Mouse (Mus musculus): ENCODE measurements around the gene Akap2.

DNA sequence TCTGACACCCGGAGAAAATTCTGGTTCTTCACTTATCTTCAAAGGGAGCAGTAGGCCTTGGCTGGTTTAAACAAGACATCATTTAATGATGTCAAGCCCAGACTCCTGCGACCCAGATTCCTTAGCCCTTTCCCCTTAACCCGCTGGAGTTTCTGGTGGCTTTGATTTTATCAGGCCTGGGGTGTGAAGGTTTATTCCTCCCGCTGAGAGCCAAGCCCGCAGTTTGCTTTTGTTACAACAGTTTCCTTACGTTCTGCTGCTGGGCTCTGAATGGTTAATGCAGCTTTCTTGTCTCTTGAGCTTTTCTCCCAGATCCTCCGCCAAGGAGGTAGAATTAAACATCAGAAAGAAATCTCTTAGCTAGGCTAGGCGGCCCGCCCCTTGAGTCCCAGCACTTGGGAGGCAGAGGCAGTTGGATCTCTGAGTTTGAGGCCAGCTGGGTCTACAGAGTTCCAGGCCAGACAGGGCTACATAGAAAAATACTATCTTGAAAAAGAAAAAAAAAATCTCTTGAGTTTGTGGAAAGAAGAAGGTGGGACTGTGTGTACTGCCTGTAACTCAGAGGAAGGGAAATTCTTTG is 135.1 kb downstream of the Akap2 start:
- TF ChIP-seq POLR2A (IDR thresholded peaks at IDR 0.05; ENCODE audit: insufficient read length, low read depth) (no peak), USF1 (IDR thresholded peaks at IDR 0.05; ENCODE audit: low read depth) (no peak), POLR2AphosphoS2 (IDR thresholded peaks at IDR 0.05; ENCODE audit: insufficient read length, low read depth) (no peak), MAX (IDR thresholded peaks at IDR 0.05; ENCODE audit: low read depth) (no peak), MYOD1 (IDR thresholded peaks at IDR 0.05; ENCODE audit: control insufficient read depth in 1 of 3, insufficient read length in 2 of 3, low read depth in 2 of 3) (no peak), E2F4 (IDR thresholded peaks at IDR 0.05; ENCODE audit: insufficient read depth) (no peak), SRF (IDR thresholded peaks at IDR 0.05; ENCODE audit: control insufficient read depth, insufficient read length, low read depth) (no peak)
